Mouse (Mus musculus) megakaryocyte, embryonic 14.5 days (primary cell): Measurements from ENCODE around the gene Plcb4. TPM values are rescaled to one million over a fixed set of nuclear protein-coding genes. Genes with fewer than 3 reads are reported as not detected.
"Not testable (repeated sequence)": the region's sequence is repeated elsewhere in the genome, so short reads cannot be mapped to it uniquely, and the experiment has no call there.

ENCODE experiments used
- H3K27me3 ChIP-seq: replicated peaks from 2 replicates; pipeline ENCODE3; 2012; ENCODE audit warnings: inconsistent platforms
- H3K36me3 ChIP-seq: replicated peaks from 2 replicates; pipeline ENCODE3; 2012; ENCODE audit warnings: low read length, inconsistent platforms, mixed read lengths
- H3K4me1 ChIP-seq: 2 replicates; pipeline ENCODE4 v1.6.1; 2012; ENCODE audit warnings: inconsistent platforms
- H3K4me3 ChIP-seq: replicated peaks from 2 replicates; pipeline ENCODE3; 2012; ENCODE audit warnings: moderate library complexity, mild to moderate bottlenecking, inconsistent platforms
- H3K9me3 ChIP-seq: 2 replicates; pipeline ENCODE4 v1.6.1; 2012; ENCODE audit warnings: inconsistent platforms
- FLI1 ChIP-seq: IDR thresholded peaks from 2 replicates; pipeline ENCODE4 v1.6.1; 2012; ENCODE audit warnings: low read length, inconsistent platforms, mixed read lengths
- GATA1 ChIP-seq: IDR thresholded peaks from 3 replicates; pipeline ENCODE4 v1.6.1; 2012; ENCODE audit warnings: mixed read lengths, low read length, inconsistent platforms, borderline replicate concordance
- polyA plus RNA-seq: library from polyadenylated mRNA; stranded (reverse); fragments of >175 nt; gene quantifications from 2 replicates; pipeline ENCODE4 v1.2.3, GENCODE M21; 2012; ENCODE audit warnings: low replicate concordance; ENCODE audit not compliant: insufficient read depth

Plcb4 gene
- polyA plus RNA-seq, 1 experiment = 5.4 TPM

GRCm38 (mm10) chr2:135890083-135890482, 231.3 kb downstream of the Plcb4 start:
- no peak for TF ChIP-seq GATA1
- TF ChIP-seq FLI1 = no peak
- H3K9me3 ChIP-seq = no peaks in the 10 kb centered on the region
- H3K27me3 ChIP-seq = no peaks in the 10 kb centered on the region
- no peak overlapping the region for H3K4me3 ChIP-seq
- no peaks in the 10 kb centered on the region for H3K36me3 ChIP-seq
- peaks cover 60% of the 10 kb centered on the region for H3K4me1 ChIP-seq

- Histone ChIP-seq H3K36me3 (no peaks in the 10 kb centered on the region), H3K4me1 (peaks cover 53% of the 10 kb centered on the region), H3K27me3 (no peaks in the 10 kb centered on the region), H3K4me3 (peak overlapping the region; percentile 47), H3K9me3 (no peaks in the 10 kb centered on the region)
- TF ChIP-seq FLI1 (no peak), GATA1 (no peak)
These were observed 232.3 kb downstream of the Plcb4 start for GRCm38 (mm10) chr2:135891097-135891496.

GRCm38 (mm10) chr2:135891686-135892085, 232.9 kb downstream of the Plcb4 start:
- Histone ChIP-seq H3K4me3 (no peak overlapping the region), H3K9me3 (no peaks in the 10 kb centered on the region), H3K27me3 (no peaks in the 10 kb centered on the region), H3K36me3 (no peaks in the 10 kb centered on the region), H3K4me1 (peaks cover 47% of the 10 kb centered on the region)
- TF ChIP-seq FLI1 (no peak), GATA1 (no peak)

- H3K4me1 ChIP-seq = peaks cover 31% of the 10 kb centered on the region
- no peaks in the 10 kb centered on the region for H3K9me3 ChIP-seq
- H3K27me3 ChIP-seq = no peaks in the 10 kb centered on the region
- H3K4me3 ChIP-seq = no peak overlapping the region
- TF ChIP-seq FLI1 (no peak), GATA1 (no peak)
- no peaks in the 10 kb centered on the region for H3K36me3 ChIP-seq
These were observed 235.8 kb downstream of the Plcb4 start for GRCm38 (mm10) chr2:135894582-135894981.

- no peaks in the 10 kb centered on the region for H3K36me3 ChIP-seq
- H3K4me3 ChIP-seq = no peak overlapping the region
- H3K27me3 ChIP-seq = no peaks in the 10 kb centered on the region
- TF ChIP-seq GATA1 (no peak), FLI1 (no peak)
- H3K4me1 ChIP-seq = peaks cover 25% of the 10 kb centered on the region
- H3K9me3 ChIP-seq = no peaks in the 10 kb centered on the region
These were observed 239.2 kb downstream of the Plcb4 start for GRCm38 (mm10) chr2:135898025-135898424.

GRCm38 (mm10) chr2:135899931-135900330, 241.1 kb downstream of the Plcb4 start:
- H3K4me1 ChIP-seq = peaks cover 20% of the 10 kb centered on the region
- H3K9me3 ChIP-seq, H3K27me3 ChIP-seq, H3K36me3 ChIP-seq, H3K4me3 ChIP-seq: not testable (repeated sequence)

- Histone ChIP-seq H3K4me3 (no peak overlapping the region), H3K36me3 (no peaks in the 10 kb centered on the region), H3K27me3 (no peaks in the 10 kb centered on the region), H3K4me1 (peaks cover 31% of the 10 kb centered on the region), H3K9me3 (no peaks in the 10 kb centered on the region)
- TF ChIP-seq FLI1 = no peak
These were observed 242.2 kb downstream of the Plcb4 start for GRCm38 (mm10) chr2:135901015-135901414.

GRCm38 (mm10) chr2:135904262-135904661, 245.5 kb downstream of the Plcb4 start:
- TF ChIP-seq GATA1 (no peak), FLI1 (no peak)
- Histone ChIP-seq H3K4me3 (no peak overlapping the region), H3K4me1 (peaks cover 36% of the 10 kb centered on the region), H3K9me3 (no peaks in the 10 kb centered on the region), H3K27me3 (no peaks in the 10 kb centered on the region), H3K36me3 (no peaks in the 10 kb centered on the region)

GRCm38 (mm10) chr2:135904791-135905190, 246.0 kb downstream of the Plcb4 start:
- H3K4me1 ChIP-seq = peaks cover 31% of the 10 kb centered on the region
- H3K36me3 ChIP-seq = no peaks in the 10 kb centered on the region
- no peaks in the 10 kb centered on the region for H3K9me3 ChIP-seq
- TF ChIP-seq FLI1 = no peak
- TF ChIP-seq GATA1 = no peak
- no peaks in the 10 kb centered on the region for H3K27me3 ChIP-seq
- no peak overlapping the region for H3K4me3 ChIP-seq

GRCm38 (mm10) chr2:135914343-135915261, 255.8 kb downstream of the Plcb4 start:
- Histone ChIP-seq H3K9me3 (no peaks in the 10 kb centered on the region), H3K4me1 (no peaks in the 10 kb centered on the region), H3K27me3 (no peaks in the 10 kb centered on the region), H3K4me3 (no peak overlapping the region), H3K36me3 (no peaks in the 10 kb centered on the region)
- TF ChIP-seq FLI1 (no peak), GATA1 (no peak)

- no peak overlapping the region for H3K4me3 ChIP-seq
- H3K4me1 ChIP-seq = no peaks in the 10 kb centered on the region
- TF ChIP-seq GATA1 = no peak
- no peak for TF ChIP-seq FLI1
- H3K9me3 ChIP-seq = no peaks in the 10 kb centered on the region
- H3K27me3 ChIP-seq = no peaks in the 10 kb centered on the region
- no peaks in the 10 kb centered on the region for H3K36me3 ChIP-seq
These were observed 257.1 kb downstream of the Plcb4 start for GRCm38 (mm10) chr2:135915928-135916327.
